Mouse (Mus musculus) megakaryocyte, embryonic 14.5 days (primary cell): ENCODE results near the gene Ank.

Experiments
- FLI1 ChIP-seq: IDR thresholded peaks from 2 replicates; pipeline ENCODE4 v1.6.1; 2012; ENCODE audit warnings: low read length, inconsistent platforms, mixed read lengths
- GATA1 ChIP-seq: IDR thresholded peaks from 3 replicates; pipeline ENCODE4 v1.6.1; 2012; ENCODE audit warnings: mixed read lengths, low read length, inconsistent platforms, borderline replicate concordance

DNA sequence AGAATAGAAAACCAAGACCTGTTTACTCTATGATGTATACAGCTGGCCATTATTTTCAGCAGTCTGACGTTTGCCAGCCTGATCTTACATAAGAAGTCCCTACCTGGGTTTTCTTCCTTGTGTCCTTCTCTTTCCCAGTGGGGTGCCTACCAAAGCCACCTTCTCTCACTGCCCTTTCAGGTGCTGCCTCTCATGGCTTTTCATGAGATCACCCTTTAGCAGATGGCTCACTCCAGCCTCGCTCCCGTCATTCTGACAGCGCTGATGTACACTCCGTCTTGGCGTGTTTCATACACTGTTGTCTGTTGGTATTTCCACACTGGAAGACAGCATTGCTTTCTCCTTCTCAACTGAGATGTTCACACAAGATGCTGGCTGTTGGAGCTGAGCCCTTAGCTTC, 117.1 kb downstream of the Ank start:
- TF ChIP-seq GATA1, result no peak
- TF ChIP-seq FLI1, result no peak
